Mouse (Mus musculus): ENCODE results near the gene Cfap126. TPM values are rescaled to one million over a fixed set of nuclear protein-coding genes. Genes with fewer than 3 reads are reported as not detected.
"Not testable (repeated sequence)": the region's sequence is repeated elsewhere in the genome, so short reads cannot be mapped to it uniquely, and the experiment has no call there.

Cfap126 gene
- polyA plus RNA-seq, 1 experiment from 2014 or later: 9.8 TPM

GRCm38 (mm10) chr1:171077955-171078354, 35.8 kb upstream of the Cfap126 start:
- not testable (repeated sequence) for H3K36me3 ChIP-seq; H3K9ac ChIP-seq; H3K9me3 ChIP-seq (replicated peaks); H3K4me1 ChIP-seq; H3K27ac ChIP-seq
- H3K4me2 ChIP-seq (replicated peaks): peak overlapping the region; percentile 37
- 4% methylated on average over 20 of the region's 27 CpGs for WGBS
- peaks cover 41% of the 10 kb centered on the region for H3K27me3 ChIP-seq
- ATAC-seq (ENCODE audit: low FRiP score): peak; percentile 26; the same call in 1 of the 2 replicates
- H3K4me3 ChIP-seq: peak overlapping the region; percentile 18

- H3K27me3 ChIP-seq: peaks cover 41% of the 10 kb centered on the region
- peak overlapping the region; percentile 37 for H3K4me2 ChIP-seq (replicated peaks)
- not testable (repeated sequence) for H3K4me1 ChIP-seq; H3K9me3 ChIP-seq (replicated peaks); ATAC-seq (ENCODE audit: low FRiP score); H3K9ac ChIP-seq; H3K27ac ChIP-seq; H3K4me3 ChIP-seq; H3K36me3 ChIP-seq
- whole genome bisulfite sequencing: 18% methylated on average over 12 of the region's 12 CpGs
Observed at GRCm38 (mm10) chr1:171078419-171078818, 35.3 kb upstream of the Cfap126 start.

- WGBS: 0% methylated on average over 1 of the region's 35 CpGs
Observed at GRCm38 (mm10) chr1:171079345-171079744, 34.4 kb upstream of the Cfap126 start.

GRCm38 (mm10) chr1:171079825-171080224, 33.9 kb upstream of the Cfap126 start:
- H3K36me3 ChIP-seq; H3K27ac ChIP-seq; H3K4me2 ChIP-seq (replicated peaks); H3K9ac ChIP-seq; H3K4me3 ChIP-seq; H3K9me3 ChIP-seq (replicated peaks); H3K4me1 ChIP-seq: not testable (repeated sequence)
- peaks cover 34% of the 10 kb centered on the region for H3K27me3 ChIP-seq
- WGBS: no CpG with 5 or more reads among the region's 43 CpGs
- peak; percentile 21 for ATAC-seq (ENCODE audit: low FRiP score)

More at GRCm38 (mm10) chr1:171079345-171079744, 34.4 kb upstream of the Cfap126 start:
- H3K36me3 ChIP-seq; H3K4me3 ChIP-seq; H3K4me1 ChIP-seq; H3K4me2 ChIP-seq (replicated peaks); H3K27ac ChIP-seq; H3K9ac ChIP-seq; H3K9me3 ChIP-seq (replicated peaks): not testable (repeated sequence)
- H3K27me3 ChIP-seq: peaks cover 33% of the 10 kb centered on the region
- ATAC-seq (ENCODE audit: low FRiP score): peak; percentile 35

GRCm38 (mm10) chr1:171081512-171082231, 32.0 kb upstream of the Cfap126 start:
- peak; percentile 17 for ATAC-seq (ENCODE audit: low FRiP score)
- not testable (repeated sequence) for H3K27ac ChIP-seq; H3K9me3 ChIP-seq (replicated peaks); H3K4me1 ChIP-seq; H3K4me2 ChIP-seq (replicated peaks); H3K36me3 ChIP-seq; H3K9ac ChIP-seq; H3K4me3 ChIP-seq
- 34% methylated on average over 10 of the region's 17 CpGs for WGBS
- H3K27me3 ChIP-seq: peaks cover 39% of the 10 kb centered on the region

GRCm38 (mm10) chr1:171085718-171086117, 28.0 kb upstream of the Cfap126 start:
- peaks cover 38% of the 10 kb centered on the region for H3K27me3 ChIP-seq
- no peaks in the 10 kb centered on the region for H3K36me3 ChIP-seq
- H3K9me3 ChIP-seq (replicated peaks): no peaks in the 10 kb centered on the region
- WGBS: 1% methylated on average over 26 of the region's 26 CpGs
- H3K9ac ChIP-seq: peak overlapping the region; percentile 64
- H3K27ac ChIP-seq: no peak overlapping the region
- H3K4me3 ChIP-seq: peak overlapping the region; percentile 44
- H3K4me1 ChIP-seq: no peaks in the 10 kb centered on the region
- peak overlapping the region; percentile 80 for H3K4me2 ChIP-seq (replicated peaks)
- no peak for ATAC-seq (ENCODE audit: low FRiP score)

GRCm38 (mm10) chr1:171088237-171088869, 25.4 kb upstream of the Cfap126 start:
- peak overlapping the region; percentile 26; the same call in 1 of the 2 replicates for H3K4me2 ChIP-seq (replicated peaks)
- H3K4me3 ChIP-seq; ATAC-seq (ENCODE audit: low FRiP score): not testable (repeated sequence)

GRCm38 (mm10) chr1:171089891-171090290, 23.8 kb upstream of the Cfap126 start:
- Histone ChIP-seq H3K36me3 (no peaks in the 10 kb centered on the region), H3K9ac (no peak overlapping the region), H3K4me1 (no peaks in the 10 kb centered on the region), H3K27ac (no peak overlapping the region), H3K9me3 (replicated peaks) (no peaks in the 10 kb centered on the region), H3K4me2 (replicated peaks) (no peak overlapping the region), H3K27me3 (peaks cover 25% of the 10 kb centered on the region), H3K4me3 (no peak overlapping the region)
- no peak for ATAC-seq (ENCODE audit: low FRiP score)
- WGBS: 92% methylated on average over 1 of the region's 1 CpGs

More at GRCm38 (mm10) chr1:171088237-171088869, 25.4 kb upstream of the Cfap126 start:
- H3K27ac ChIP-seq; H3K9me3 ChIP-seq (replicated peaks); H3K9ac ChIP-seq; H3K36me3 ChIP-seq; H3K4me1 ChIP-seq: not testable (repeated sequence)
- H3K27me3 ChIP-seq: peaks cover 28% of the 10 kb centered on the region
- 7% methylated on average over 10 of the region's 10 CpGs for WGBS

- 78% methylated on average over 2 of the region's 2 CpGs for WGBS
- no peaks in the 10 kb centered on the region for H3K9me3 ChIP-seq (replicated peaks)
- H3K27ac ChIP-seq: no peak overlapping the region
- no peak for ATAC-seq (ENCODE audit: low FRiP score)
- no peaks in the 10 kb centered on the region for H3K4me1 ChIP-seq
- H3K4me2 ChIP-seq (replicated peaks): no peak overlapping the region
- peaks cover 22% of the 10 kb centered on the region for H3K27me3 ChIP-seq
- no peak overlapping the region for H3K4me3 ChIP-seq
- no peak overlapping the region for H3K9ac ChIP-seq
- H3K36me3 ChIP-seq: no peaks in the 10 kb centered on the region
Observed at GRCm38 (mm10) chr1:171090761-171091160, 23.0 kb upstream of the Cfap126 start.

- ATAC-seq (ENCODE audit: low FRiP score): no peak
- 74% methylated on average over 4 of the region's 4 CpGs for WGBS
Observed at GRCm38 (mm10) chr1:171094424-171094823, 19.3 kb upstream of the Cfap126 start.

GRCm38 (mm10) chr1:171096110-171096964, 17.4 kb upstream of the Cfap126 start:
- WGBS: 18% methylated on average over 9 of the region's 10 CpGs
- Histone ChIP-seq H3K27ac (no peak overlapping the region), H3K27me3 (no peaks in the 10 kb centered on the region; the same call in 1 of the 2 replicates), H3K36me3 (no peaks in the 10 kb centered on the region), H3K4me1 (peaks cover 5% of the 10 kb centered on the region; the same call in 1 of the 2 replicates), H3K9me3 (replicated peaks) (no peaks in the 10 kb centered on the region), H3K9ac (no peak overlapping the region), H3K4me3 (no peak overlapping the region), H3K4me2 (replicated peaks) (no peak overlapping the region)
- ATAC-seq (ENCODE audit: low FRiP score): no peak

More at GRCm38 (mm10) chr1:171094424-171094823, 19.3 kb upstream of the Cfap126 start:
- H3K9ac ChIP-seq: no peak overlapping the region
- H3K9me3 ChIP-seq (replicated peaks): no peaks in the 10 kb centered on the region
- peaks cover 3% of the 10 kb centered on the region; the same call in 1 of the 2 replicates for H3K27me3 ChIP-seq
- peaks cover 5% of the 10 kb centered on the region; the same call in 1 of the 2 replicates for H3K4me1 ChIP-seq
- no peaks in the 10 kb centered on the region for H3K36me3 ChIP-seq
- H3K4me2 ChIP-seq (replicated peaks): no peak overlapping the region
- no peak overlapping the region for H3K4me3 ChIP-seq
- H3K27ac ChIP-seq: no peak overlapping the region

- no peak for ATAC-seq (ENCODE audit: low FRiP score)
- Histone ChIP-seq H3K9ac (no peak overlapping the region), H3K4me3 (no peak overlapping the region), H3K4me1 (peaks cover 5% of the 10 kb centered on the region; the same call in 1 of the 2 replicates), H3K27me3 (no peaks in the 10 kb centered on the region; the same call in 1 of the 2 replicates), H3K27ac (no peak overlapping the region), H3K9me3 (replicated peaks) (no peaks in the 10 kb centered on the region), H3K4me2 (replicated peaks) (no peak overlapping the region), H3K36me3 (no peaks in the 10 kb centered on the region)
Observed at GRCm38 (mm10) chr1:171097136-171097535, 16.6 kb upstream of the Cfap126 start.
